Mouse (Mus musculus) olfactory bulb, adult 2 months (tissue): Measurements from ENCODE around the gene Ap3d1.

Source experiments
- CTCF ChIP-seq: fragments of 200-500 bp; IDR thresholded peaks from 2 replicates; pipeline ENCODE4 v1.5.1; 2012; ENCODE audit warnings: low read depth, mild to moderate bottlenecking, low read length, moderate library complexity; ENCODE audit not compliant: insufficient read depth
- POLR2A ChIP-seq: fragments of 200-500 bp; IDR thresholded peaks from 2 replicates; pipeline ENCODE4 v1.6.1; 2012; ENCODE audit warnings: mild to moderate bottlenecking, low read depth, low read length, moderate library complexity; ENCODE audit not compliant: insufficient read depth

DNA sequence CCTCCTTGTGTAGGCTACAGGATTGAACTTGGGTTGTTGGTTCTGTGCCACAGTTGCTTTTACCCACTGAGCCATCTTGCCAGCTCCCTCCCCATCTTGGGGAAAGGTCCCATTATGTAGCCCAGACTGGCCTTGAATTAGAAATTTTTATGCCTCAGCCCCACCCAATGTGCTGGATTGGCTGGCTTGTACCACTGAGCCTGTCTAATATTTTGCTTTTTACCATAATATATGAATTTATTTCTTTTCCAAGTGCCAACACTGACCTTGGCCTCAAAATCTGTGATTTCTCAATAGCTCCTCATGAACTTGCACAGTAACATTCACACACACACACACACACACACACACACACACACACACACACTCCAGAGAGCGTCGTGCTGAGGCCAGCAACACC, 23.7 kb upstream of the Ap3d1 start:
- TF ChIP-seq CTCF (no peak), POLR2A (no peak)
